Mouse (Mus musculus): ENCODE measurements around the gene Farsa. TPM values are rescaled to one million over a fixed set of nuclear protein-coding genes. Genes with fewer than 3 reads are reported as not detected.

Gene Farsa
- polyA plus RNA-seq, 1 experiment from 2014 or later, result 68.2 TPM

GRCm38 (mm10) chr8:84846094-84846721 lies 10.6 kb upstream of the Farsa start:
- no peak for DNase-seq (ENCODE audit: low spot score)
- Histone ChIP-seq H3K36me3 (ENCODE audit: insufficient read depth, low read length) (peaks cover 34% of the 10 kb centered on the region), H3K4me2 (ENCODE audit: low read length) (peak overlapping the region; percentile 73), H3K27ac (peak overlapping the region; percentile 74), H3K4me1 (replicated peaks; ENCODE audit: insufficient read depth, low read length) (peaks cover 5% of the 10 kb centered on the region), H3K9ac (ENCODE audit: low read depth, low read length) (peak overlapping the region; percentile 82), H3K4me3 (replicated peaks; ENCODE audit: low read depth, low read length) (peak overlapping the region; percentile 74), H3K9me3 (replicated peaks; ENCODE audit: low read length) (no peaks in the 10 kb centered on the region), H3K27me3 (ENCODE audit: insufficient read depth, low read length) (no peaks in the 10 kb centered on the region)
- TF ChIP-seq CTCF (IDR thresholded peaks at IDR 0.05; ENCODE audit: low read depth), result no peak
- WGBS, result under 1% methylated on average over 30 of the region's 30 CpGs
- no peak for ATAC-seq (replicated peaks; ENCODE audit: low FRiP score, low read depth)

- Histone ChIP-seq H3K9ac (ENCODE audit: low read depth, low read length) (peak within 1 kb of the TSS; percentile 82), H3K9me3 (replicated peaks; ENCODE audit: low read length) (no peaks in the 10 kb centered on the region), H3K27ac (peak within 1 kb of the TSS; percentile 74), H3K27me3 (ENCODE audit: insufficient read depth, low read length) (no peaks in the 10 kb centered on the region), H3K4me2 (ENCODE audit: low read length) (peak within 1 kb of the TSS; percentile 77), H3K4me1 (replicated peaks; ENCODE audit: insufficient read depth, low read length) (peaks cover 5% of the 10 kb centered on the region), H3K36me3 (ENCODE audit: insufficient read depth, low read length) (peaks cover 28% of the 10 kb centered on the region), H3K4me3 (replicated peaks; ENCODE audit: low read depth, low read length) (peak within 1 kb of the TSS; percentile 74)
- TF ChIP-seq CTCF (IDR thresholded peaks at IDR 0.05; ENCODE audit: low read depth), result peak; percentile 41; the same call in 1 of the 2 replicates
- WGBS, result under 1% methylated on average over 53 of the region's 55 CpGs
- DNase-seq (ENCODE audit: low spot score) (peak; percentile 100), ATAC-seq (replicated peaks; ENCODE audit: low FRiP score, low read depth) (peak; percentile 99)
These were observed 9.8 kb upstream of the Farsa start, which contains the start of gene Calr for GRCm38 (mm10) chr8:84846722-84847572. Gene Calr (minus strand): TSS chr8:84846934.

GRCm38 (mm10) chr8:84847684-84848435 lies 8.9 kb upstream of the Farsa start:
- H3K27me3 ChIP-seq (ENCODE audit: insufficient read depth, low read length), result no peaks in the 10 kb centered on the region
- no peak for TF ChIP-seq CTCF (IDR thresholded peaks at IDR 0.05; ENCODE audit: low read depth)
- no peak for ATAC-seq (replicated peaks; ENCODE audit: low FRiP score, low read depth)
- no peak for DNase-seq (ENCODE audit: low spot score)
- H3K9ac ChIP-seq (ENCODE audit: low read depth, low read length), result peak overlapping the region; percentile 70
- H3K36me3 ChIP-seq (ENCODE audit: insufficient read depth, low read length), result peaks cover 21% of the 10 kb centered on the region
- WGBS, result 38% methylated on average over 6 of the region's 6 CpGs
- peaks cover 5% of the 10 kb centered on the region for H3K4me1 ChIP-seq (replicated peaks; ENCODE audit: insufficient read depth, low read length)
- peak overlapping the region; percentile 58; the same call in 1 of the 2 replicates for H3K4me3 ChIP-seq (replicated peaks; ENCODE audit: low read depth, low read length)
- H3K9me3 ChIP-seq (replicated peaks; ENCODE audit: low read length), result no peaks in the 10 kb centered on the region
- H3K4me2 ChIP-seq (ENCODE audit: low read length), result peak overlapping the region; percentile 77
- peak overlapping the region; percentile 73 for H3K27ac ChIP-seq

GRCm38 (mm10) chr8:84856434-84856833 lies 355 bp upstream of the Farsa start:
- Histone ChIP-seq H3K9me3 (replicated peaks; ENCODE audit: low read length) (no peaks in the 10 kb centered on the region), H3K4me1 (replicated peaks; ENCODE audit: insufficient read depth, low read length) (0 out of 2 replicates have a peak, but pooled peaks cover 6% of the 10 kb centered on the region), H3K4me2 (ENCODE audit: low read length) (no peak overlapping the region), H3K27ac (no peak overlapping the region), H3K4me3 (replicated peaks; ENCODE audit: low read depth, low read length) (no peak overlapping the region), H3K9ac (ENCODE audit: low read depth, low read length) (no peak overlapping the region), H3K27me3 (ENCODE audit: insufficient read depth, low read length) (no peaks in the 10 kb centered on the region), H3K36me3 (ENCODE audit: insufficient read depth, low read length) (0 out of 2 replicates have a peak, but pooled peaks cover 7% of the 10 kb centered on the region)
- ATAC-seq (replicated peaks; ENCODE audit: low FRiP score, low read depth) (peak; percentile 10; the same call in 1 of the 2 replicates), DNase-seq (ENCODE audit: low spot score) (no peak)
- WGBS, result 89% methylated on average over 3 of the region's 3 CpGs
- no peak for TF ChIP-seq CTCF (IDR thresholded peaks at IDR 0.05; ENCODE audit: low read depth)

- H3K9me3 ChIP-seq (replicated peaks; ENCODE audit: low read length), result no peaks in the 10 kb centered on the region
- H3K27me3 ChIP-seq (ENCODE audit: insufficient read depth, low read length), result no peaks in the 10 kb centered on the region
- ATAC-seq (replicated peaks; ENCODE audit: low FRiP score, low read depth) (peak; percentile 84), DNase-seq (ENCODE audit: low spot score) (peak; percentile 80)
- H3K27ac ChIP-seq, result peak within 1 kb of the TSS; percentile 8; the same call in 1 of the 2 replicates
- peaks cover 9% of the 10 kb centered on the region for H3K4me1 ChIP-seq (replicated peaks; ENCODE audit: insufficient read depth, low read length)
- peak; percentile 69 for TF ChIP-seq CTCF (IDR thresholded peaks at IDR 0.05; ENCODE audit: low read depth)
- peak within 1 kb of the TSS; percentile 51 for H3K4me3 ChIP-seq (replicated peaks; ENCODE audit: low read depth, low read length)
- peak within 1 kb of the TSS; percentile 94 for H3K4me2 ChIP-seq (ENCODE audit: low read length)
- WGBS, result 11% methylated on average over 46 of the region's 46 CpGs
- peaks cover 29% of the 10 kb centered on the region for H3K36me3 ChIP-seq (ENCODE audit: insufficient read depth, low read length)
- peak within 1 kb of the TSS; percentile 59 for H3K9ac ChIP-seq (ENCODE audit: low read depth, low read length)
These were observed 14.9 kb downstream of the Farsa start, which contains the start of gene Syce2 for GRCm38 (mm10) chr8:84871376-84872308. Gene Syce2 (plus strand): TSS chr8:84872111.

Measured in kidney, postnatal 0 days (tissue).